Mouse (Mus musculus) heart, embryonic 11.5 days (tissue): ENCODE data around the gene Zdhhc18. TPM values are rescaled to one million over a fixed set of nuclear protein-coding genes. Genes with fewer than 3 reads are reported as not detected.

Experiments used
- ATAC-seq: fragments of 200-750 bp; cut with Nextera tagmentation; replicated peaks from 2 replicates; pipeline ENCODE4 v1.8.0; 2017; ENCODE audit warnings: moderate library complexity; ENCODE audit not compliant: insufficient number of reproducible peaks, low FRiP score, low TSS enrichment
- H3K27ac ChIP-seq: fragments of 300-500 bp; sonication (generic); 2 replicates; pipeline ENCODE4 v1.5.1; 2014; ENCODE audit warnings: mild to moderate bottlenecking, low read depth, low read length
- H3K27me3 ChIP-seq: fragments of 300-500 bp; sonication (generic); 2 replicates; pipeline ENCODE4 v1.6.1; 2014; ENCODE audit warnings: mild to moderate bottlenecking, low read length, mixed read lengths; ENCODE audit not compliant: control insufficient read depth, insufficient read depth
- H3K36me3 ChIP-seq: fragments of 300-500 bp; sonication (generic); 2 replicates; pipeline ENCODE4 v1.6.1; 2014; ENCODE audit warnings: mild to moderate bottlenecking, low read length, moderate library complexity, mixed read lengths; ENCODE audit not compliant: control insufficient read depth, insufficient read depth
- H3K4me1 ChIP-seq: fragments of 300-500 bp; sonication (generic); 2 replicates; pipeline ENCODE4 v1.6.1; 2014; ENCODE audit warnings: low read length; ENCODE audit not compliant: control insufficient read depth, insufficient read depth
- H3K4me2 ChIP-seq: fragments of 300-500 bp; sonication (generic); 2 replicates; pipeline ENCODE4 v1.6.1; 2014; ENCODE audit warnings: mild to moderate bottlenecking, moderate library complexity
- H3K4me3 ChIP-seq: fragments of 300-500 bp; sonication (generic); 2 replicates; pipeline ENCODE4 v1.5.1; 2014; ENCODE audit warnings: low read depth, low read length
- H3K9ac ChIP-seq: fragments of 300-500 bp; sonication (generic); 2 replicates; pipeline ENCODE4 v1.6.1; 2014; ENCODE audit warnings: mild to moderate bottlenecking, low read depth, low read length, moderate library complexity
- H3K9me3 ChIP-seq: fragments of 300-500 bp; sonication (generic); replicated peaks from 2 replicates; pipeline ENCODE4 v1.6.1; 2016; ENCODE audit warnings: low read length; ENCODE audit not compliant: control insufficient read depth
- WGBS: fragments of 180-500 bp; shearing (Covaris S2); extraction: QIAGEN DNeasy Blood & Tissue Kit; methylation state at CpG from one replicate; pipeline ENCODE4 v1.1.7; 2014; ENCODE audit not compliant: insufficient replicate concordance; 5-methylcytosine and 5-hydroxymethylcytosine counted together
- polyA plus RNA-seq: library from polyadenylated mRNA; unstranded; fragments of >200 nt; fragmentation: Nextera tagmentation; extraction: Ambion mirVana; gene quantifications from 2 replicates; pipeline ENCODE4 v1.2.1, GENCODE M21; 2014

Gene Zdhhc18
- polyA plus RNA-seq, 1 experiment from 2014 or later: 1.5 TPM

DNA sequence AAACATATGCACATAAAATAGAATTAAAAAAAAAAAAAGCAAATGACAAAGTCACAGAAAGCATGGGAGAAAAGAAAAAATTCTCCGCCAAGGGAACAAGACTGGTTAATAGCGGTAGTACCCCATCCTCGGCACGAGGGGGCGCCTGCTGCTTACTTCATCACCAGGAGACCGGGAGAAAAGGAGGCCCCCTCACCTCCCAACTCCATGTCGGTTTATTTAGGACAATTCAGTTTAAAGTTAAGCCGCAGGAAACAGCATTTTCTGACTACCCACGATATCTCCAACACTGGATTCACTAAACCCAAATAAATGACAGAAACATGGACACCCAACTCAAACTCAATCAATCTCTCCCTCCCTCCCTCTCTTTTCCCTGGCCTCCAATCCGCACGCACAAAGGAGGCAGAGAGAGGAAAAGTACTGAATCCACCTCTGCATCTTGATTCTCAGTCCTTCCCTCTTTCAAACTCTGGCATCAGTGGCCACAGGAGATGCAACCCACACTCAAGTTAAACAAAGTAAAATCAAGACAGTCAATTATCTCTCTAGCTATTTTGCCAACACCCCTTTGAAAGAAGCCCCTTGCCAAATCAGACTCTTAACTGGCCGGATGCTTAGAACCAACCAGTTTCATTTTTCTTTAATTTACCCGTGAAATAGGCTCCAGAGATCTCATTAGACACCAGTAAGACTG lies 21.4 kb upstream of the Zdhhc18 start:
- ATAC-seq: no peak
- Histone ChIP-seq H3K36me3 (0 out of 2 replicates have a peak, but pooled peaks cover 2% of the 10 kb centered on the region), H3K4me3 (peak overlapping the region; percentile 76), H3K9ac (peak overlapping the region; percentile 96), H3K27ac (peak overlapping the region; percentile 99), H3K9me3 (no peaks in the 10 kb centered on the region), H3K27me3 (no peaks in the 10 kb centered on the region), H3K4me1 (peaks cover 35% of the 10 kb centered on the region), H3K4me2 (peak overlapping the region; percentile 74)
- 6% methylated on average over 13 of the region's 13 CpGs for WGBS

DNA sequence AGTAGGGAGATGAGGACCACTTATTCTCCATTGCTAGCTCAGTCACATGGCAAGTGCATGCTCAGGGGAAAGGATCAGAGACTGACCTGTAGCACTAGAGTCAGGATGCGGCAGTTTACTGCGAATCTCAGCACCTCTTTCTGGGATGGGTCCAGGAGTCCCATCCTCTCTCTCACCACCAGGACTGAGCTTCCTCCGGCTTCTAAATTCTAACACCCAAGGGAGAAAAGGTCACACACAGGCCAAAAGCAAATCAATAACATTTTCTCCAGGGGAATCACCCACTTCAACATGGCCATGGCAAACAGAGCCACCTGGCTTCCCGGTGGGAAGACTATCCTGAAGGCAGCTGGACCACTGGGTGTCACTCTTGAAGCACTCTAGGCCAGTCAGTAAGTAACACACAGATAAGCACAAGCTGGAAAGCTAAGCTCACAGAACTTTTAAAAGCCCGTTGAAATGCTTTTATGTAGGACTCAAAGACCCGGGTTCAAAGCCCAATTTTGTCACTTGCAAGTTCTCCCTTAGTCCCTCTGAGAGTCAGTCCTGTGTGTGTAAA lies 19.8 kb upstream of the Zdhhc18 start:
- H3K4me3 ChIP-seq: no peak overlapping the region
- H3K27me3 ChIP-seq: no peaks in the 10 kb centered on the region
- whole genome bisulfite sequencing: 46% methylated on average over 6 of the region's 6 CpGs
- 0 out of 2 replicates have a peak overlapping the region, but pooled peaks have one; percentile 74 for H3K4me2 ChIP-seq
- H3K27ac ChIP-seq: no peak overlapping the region
- H3K36me3 ChIP-seq: 0 out of 2 replicates have a peak, but pooled peaks cover 2% of the 10 kb centered on the region
- peaks cover 21% of the 10 kb centered on the region for H3K4me1 ChIP-seq
- no peak for ATAC-seq
- H3K9ac ChIP-seq: no peak overlapping the region
- no peaks in the 10 kb centered on the region for H3K9me3 ChIP-seq

DNA sequence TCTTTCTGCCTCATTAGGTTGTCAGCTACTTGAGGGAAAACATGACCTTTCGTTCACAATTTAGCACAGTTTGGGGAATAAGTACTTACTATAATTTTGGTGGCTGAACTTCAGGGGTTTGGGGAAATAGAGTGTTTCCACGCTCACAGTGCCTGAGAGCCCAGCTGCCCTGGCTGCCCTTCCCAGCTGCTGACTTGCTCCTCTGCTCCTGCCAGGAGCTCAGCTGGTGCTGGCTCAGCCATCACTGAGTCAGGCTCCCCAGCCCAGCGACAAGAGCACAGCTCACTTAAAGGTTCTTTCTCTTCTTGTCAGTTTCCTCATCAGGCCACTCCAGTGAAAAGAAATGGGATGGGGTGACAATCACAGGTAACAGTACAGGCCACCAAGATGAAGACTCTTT lies 18.6 kb upstream of the Zdhhc18 start:
- H3K9ac ChIP-seq: no peak overlapping the region
- no peaks in the 10 kb centered on the region for H3K9me3 ChIP-seq
- H3K4me2 ChIP-seq: no peak overlapping the region
- 0 out of 2 replicates have a peak, but pooled peaks cover 2% of the 10 kb centered on the region for H3K36me3 ChIP-seq
- peaks cover 12% of the 10 kb centered on the region for H3K4me1 ChIP-seq
- no peaks in the 10 kb centered on the region for H3K27me3 ChIP-seq
- WGBS: 69% methylated on average over 3 of the region's 3 CpGs
- H3K4me3 ChIP-seq: no peak overlapping the region
- H3K27ac ChIP-seq: no peak overlapping the region
- ATAC-seq: no peak

DNA sequence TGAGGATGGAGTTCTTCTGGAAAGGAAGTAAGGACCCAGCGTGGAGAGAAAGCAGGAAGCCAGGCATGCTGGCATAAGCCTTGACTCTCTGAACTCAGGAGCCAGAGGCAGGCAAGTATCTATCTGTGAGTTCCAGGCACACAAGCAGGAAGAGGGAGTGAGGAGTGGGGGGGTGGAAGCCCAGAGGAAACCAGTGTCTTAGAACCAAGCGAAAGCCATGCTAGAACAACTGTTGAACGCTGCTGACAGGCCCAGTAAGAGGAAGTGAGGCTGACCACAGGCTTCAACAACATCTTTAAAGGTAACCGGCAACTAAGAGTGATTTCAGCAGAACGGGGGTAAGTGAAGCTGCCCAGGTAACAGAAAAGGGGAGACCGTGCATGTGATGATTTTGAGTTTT lies 16.2 kb upstream of the Zdhhc18 start:
- WGBS: 57% methylated on average over 6 of the region's 6 CpGs
- Histone ChIP-seq H3K9ac (no peak overlapping the region), H3K4me3 (no peak overlapping the region), H3K9me3 (no peaks in the 10 kb centered on the region), H3K4me1 (peaks cover 9% of the 10 kb centered on the region), H3K4me2 (no peak overlapping the region), H3K36me3 (0 out of 2 replicates have a peak, but pooled peaks cover 2% of the 10 kb centered on the region), H3K27me3 (no peaks in the 10 kb centered on the region), H3K27ac (no peak overlapping the region)
- no peak for ATAC-seq

DNA sequence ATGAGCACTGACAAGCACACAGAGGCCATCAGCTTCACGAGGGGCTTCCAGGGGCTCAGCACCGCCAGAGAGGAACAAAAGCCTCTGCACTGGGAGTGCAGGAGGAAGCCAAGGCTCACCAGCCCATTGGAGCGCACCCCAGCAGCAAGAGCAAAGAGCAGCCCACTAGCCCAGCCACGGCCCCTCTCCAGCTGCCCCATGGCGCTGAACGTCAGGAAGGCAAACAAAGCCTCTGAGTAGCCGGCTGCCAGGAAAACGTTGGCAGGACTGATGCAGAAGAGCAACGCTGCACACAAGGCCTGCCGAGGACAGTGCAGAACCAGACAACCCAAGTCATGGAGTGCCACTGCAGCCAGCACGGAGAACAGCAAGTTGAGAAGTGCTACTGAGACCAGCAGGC lies 15.2 kb upstream of the Zdhhc18 start:
- H3K4me3 ChIP-seq: no peak overlapping the region
- no peak overlapping the region for H3K9ac ChIP-seq
- no peak overlapping the region for H3K27ac ChIP-seq
- H3K9me3 ChIP-seq: no peaks in the 10 kb centered on the region
- H3K4me2 ChIP-seq: no peak overlapping the region
- no peak for ATAC-seq
- H3K36me3 ChIP-seq: 0 out of 2 replicates have a peak, but pooled peaks cover 2% of the 10 kb centered on the region
- no peaks in the 10 kb centered on the region for H3K27me3 ChIP-seq
- H3K4me1 ChIP-seq: peaks cover 11% of the 10 kb centered on the region
- WGBS: 68% methylated on average over 11 of the region's 11 CpGs

DNA sequence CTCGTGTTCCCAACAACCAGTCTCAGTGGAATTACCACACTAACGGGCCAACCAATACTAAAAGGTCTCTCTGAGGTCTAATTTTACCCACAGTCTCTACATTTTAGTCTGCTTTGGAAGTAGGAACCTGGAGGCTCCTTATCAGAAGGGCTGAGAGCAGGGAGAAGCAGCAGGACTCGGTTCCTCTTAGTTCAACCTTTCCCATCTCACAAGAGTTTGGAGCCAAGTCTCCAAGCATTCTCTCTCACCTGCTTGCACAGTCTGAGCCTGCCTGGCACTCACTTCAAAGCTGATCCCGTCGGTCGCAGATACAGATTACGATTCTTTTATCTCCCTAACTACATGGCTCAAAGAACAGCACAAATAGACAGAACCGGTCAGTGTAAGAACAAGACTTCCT lies 13.0 kb upstream of the Zdhhc18 start:
- no peaks in the 10 kb centered on the region for H3K36me3 ChIP-seq
- WGBS: 66% methylated on average over 8 of the region's 8 CpGs
- H3K4me2 ChIP-seq: no peak overlapping the region
- H3K9ac ChIP-seq: no peak overlapping the region
- H3K27me3 ChIP-seq: no peaks in the 10 kb centered on the region
- ATAC-seq: no peak
- H3K9me3 ChIP-seq: no peaks in the 10 kb centered on the region
- H3K27ac ChIP-seq: no peak overlapping the region
- H3K4me3 ChIP-seq: no peak overlapping the region
- H3K4me1 ChIP-seq: peaks cover 18% of the 10 kb centered on the region

DNA sequence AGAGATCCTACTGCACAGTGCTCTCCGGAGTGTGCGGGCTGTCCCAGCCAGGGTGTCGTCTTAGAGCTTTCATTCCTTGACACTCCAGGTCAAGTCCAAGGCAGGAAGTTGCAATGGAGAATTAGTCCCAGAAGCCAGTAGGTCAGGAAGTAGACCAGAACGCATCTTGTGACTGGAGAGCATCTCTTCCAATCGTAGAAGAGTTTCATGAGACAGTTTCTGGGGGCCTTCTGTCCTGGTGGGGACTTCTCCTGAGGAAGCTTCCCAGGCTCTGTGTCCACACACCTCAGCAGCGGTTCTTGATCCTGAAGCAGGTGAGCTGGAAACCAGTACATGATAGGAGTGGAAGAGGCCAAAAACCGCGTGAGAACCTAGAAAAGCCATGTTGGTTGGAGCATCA lies 12.5 kb upstream of the Zdhhc18 start:
- no peak overlapping the region for H3K4me3 ChIP-seq
- H3K4me1 ChIP-seq: peaks cover 18% of the 10 kb centered on the region
- no peaks in the 10 kb centered on the region for H3K9me3 ChIP-seq
- no peak overlapping the region for H3K27ac ChIP-seq
- H3K27me3 ChIP-seq: no peaks in the 10 kb centered on the region
- H3K36me3 ChIP-seq: no peaks in the 10 kb centered on the region
- no peak for ATAC-seq
- WGBS: 87% methylated on average over 8 of the region's 8 CpGs
- no peak overlapping the region for H3K4me2 ChIP-seq
- no peak overlapping the region for H3K9ac ChIP-seq

DNA sequence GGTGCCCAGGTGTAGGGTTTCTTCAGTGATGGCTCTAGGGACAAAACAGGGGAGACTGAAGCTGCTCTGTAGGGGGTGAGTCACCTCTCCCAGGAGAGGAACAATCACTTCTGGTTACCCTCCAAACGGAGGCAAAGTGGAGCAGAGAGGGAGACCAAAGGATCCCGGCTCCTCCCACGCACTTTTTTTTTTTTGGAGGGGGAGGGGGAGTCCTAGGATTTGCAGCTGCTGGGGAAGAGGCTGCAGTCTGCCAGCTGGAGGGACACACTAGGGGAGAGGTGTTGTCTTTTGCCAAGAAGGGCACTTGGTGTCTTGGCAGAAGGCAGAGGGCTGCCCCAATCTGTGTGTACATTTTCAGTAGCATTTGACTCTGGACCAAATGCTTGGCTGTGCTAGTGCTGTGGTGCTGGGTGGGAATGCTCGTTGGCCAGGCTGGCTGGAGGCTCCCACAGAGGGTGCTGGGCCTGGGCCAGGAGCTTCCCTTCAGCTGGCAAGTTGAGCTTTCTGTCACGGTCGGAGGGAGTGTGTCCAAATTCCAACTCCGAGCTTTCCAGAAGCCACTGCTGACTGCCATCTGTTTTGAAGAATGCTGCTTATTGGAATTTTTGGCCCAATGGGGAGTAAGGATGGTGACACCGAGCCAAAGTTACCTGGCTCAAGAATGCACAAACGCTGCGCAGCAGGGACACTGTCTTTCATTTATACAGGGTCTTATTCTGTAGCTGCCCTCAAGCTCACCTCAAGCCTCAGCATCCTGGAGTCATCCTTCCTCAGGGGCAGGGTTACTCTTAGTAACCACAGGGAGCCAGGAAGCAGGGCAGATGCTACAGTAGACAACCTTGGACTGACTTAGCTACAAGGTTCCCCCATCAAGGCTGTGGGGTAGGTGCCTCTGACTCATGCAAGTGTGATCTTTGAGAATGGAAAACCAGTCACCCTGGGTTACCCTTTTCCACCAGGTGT lies 10.5 kb upstream of the Zdhhc18 start:
- H3K4me3 ChIP-seq: peak overlapping the region; percentile 26
- H3K27me3 ChIP-seq: no peaks in the 10 kb centered on the region
- peak overlapping the region; percentile 58; the same call in 1 of the 2 replicates for H3K9ac ChIP-seq
- no peaks in the 10 kb centered on the region for H3K36me3 ChIP-seq
- H3K9me3 ChIP-seq: no peaks in the 10 kb centered on the region
- peaks cover 20% of the 10 kb centered on the region for H3K4me1 ChIP-seq
- H3K4me2 ChIP-seq: peak overlapping the region; percentile 62
- ATAC-seq: peak; percentile 43; the same call in 1 of the 2 replicates
- WGBS: 19% methylated on average over 10 of the region's 10 CpGs
- peak overlapping the region; percentile 85 for H3K27ac ChIP-seq
